ENCODE assay signal across 14 mouse cellular contexts in genomic region chr2:153469764-153470163, GRCm38 (mm10). TPM values are rescaled to one million over a fixed set of nuclear protein-coding genes. Genes with fewer than 3 reads are reported as not detected.
DNase-seq lines count a peak whose midpoint lies in the region; ATAC-seq and TF ChIP-seq lines count a peak whose summit lies in the region.
"Had no signal": no experiment of that assay in that cellular context is flagged by ENCODE, and none has a peak within 500 bp of the region (broad histone marks: within the 10 kb centered on the region; RNA-seq: fewer than 3 reads in every experiment).

No protein-coding gene starts in this region.

- peaks cover 45% of the 10 kb centered on the region for H3K4me1 ChIP-seq in heart, embryonic 12.5 days (replicated peaks)
- peaks cover 6% of the 10 kb centered on the region for H3K4me1 ChIP-seq in lung, embryonic 14.5 days (ENCODE audit: insufficient read depth)
- H3K4me1 ChIP-seq in embryonic facial prominence, embryonic 14.5 days (ENCODE audit: control insufficient read depth, insufficient read depth, low read length), result peaks cover 11% of the 10 kb centered on the region; the same call in 1 of the 2 replicates
- no peaks in the 10 kb centered on the region for H3K4me1 ChIP-seq in midbrain, postnatal 0 days (ENCODE audit: insufficient read depth, low read length)

- 0 out of 2 replicates have a peak, but pooled peaks have one; percentile 54 for ATAC-seq in heart, embryonic 12.5 days (ENCODE audit: insufficient number of reproducible peaks, low FRiP score)
- peak; percentile 62; the same call in 1 of the 2 replicates for ATAC-seq in lung, embryonic 14.5 days (ENCODE audit: insufficient read depth)
- ATAC-seq in embryonic facial prominence, embryonic 14.5 days (ENCODE audit: low read depth), result peak; percentile 53; the same call in 1 of the 2 replicates
- ATAC-seq in midbrain, postnatal 0 days (ENCODE audit: low FRiP score), result 0 out of 2 replicates have a peak, but pooled peaks have one; percentile 35
- no peak for ATAC-seq in activated CD4-positive, CD25-positive, alpha-beta regulatory T cell, adult 4 months

- H3K9ac ChIP-seq in heart, embryonic 12.5 days, result 0 out of 2 replicates have a peak overlapping the region, but pooled peaks have one; percentile 19
- H3K9ac ChIP-seq in lung, embryonic 14.5 days, result no peak overlapping the region
- H3K9ac ChIP-seq in embryonic facial prominence, embryonic 14.5 days (ENCODE audit: low read depth, low read length), result no peak overlapping the region
- H3K9ac ChIP-seq in midbrain, postnatal 0 days (replicated peaks; ENCODE audit: low read length, poor library complexity, severe bottlenecking), result peak overlapping the region; percentile 33
- H3K9ac ChIP-seq: limb, embryonic 13.5 days had no signal

- DNase-seq in heart, postnatal 25 days (ENCODE audit: low spot score), result no peak
- DNase-seq in lung, embryonic 14.5 days, result peak; percentile 21
- DNase-seq in lung, postnatal 14 days, result no peak
- DNase-seq in embryonic facial prominence, embryonic 14.5 days (ENCODE audit: low spot score), result no peak
- DNase-seq in midbrain, postnatal 0 days (ENCODE audit: low spot score), result no peak
- DNase-seq in lung, postnatal 4 days, result no peak
- DNase-seq: cerebellum, postnatal 25 days; right cerebral cortex, postnatal 4 days; thymus, postnatal 14 days had no signal

- intact Hi-C loops in heart, postnatal 25 days (cut with DNase I), result no loop called here

- H3K9me3 ChIP-seq in heart, embryonic 12.5 days (replicated peaks), result no peaks in the 10 kb centered on the region
- H3K9me3 ChIP-seq in lung, embryonic 14.5 days (ENCODE audit: low read depth, low read length), result no peaks in the 10 kb centered on the region
- H3K9me3 ChIP-seq in embryonic facial prominence, embryonic 14.5 days (ENCODE audit: control insufficient read depth, low read length), result no peaks in the 10 kb centered on the region
- no peaks in the 10 kb centered on the region for H3K9me3 ChIP-seq in midbrain, postnatal 0 days (ENCODE audit: low read length)
- H3K9me3 ChIP-seq: limb, embryonic 13.5 days had no signal

- WGBS in heart, embryonic 12.5 days, result 49% methylated on average over 4 of the region's 4 CpGs
- WGBS in lung, embryonic 14.5 days, result 40% methylated on average over 4 of the region's 4 CpGs
- 34% methylated on average over 4 of the region's 4 CpGs for WGBS in embryonic facial prominence, embryonic 14.5 days
- WGBS in midbrain, postnatal 0 days, result 48% methylated on average over 4 of the region's 4 CpGs

- H3K4me3 ChIP-seq in heart, embryonic 12.5 days, result no peak overlapping the region
- H3K4me3 ChIP-seq in lung, embryonic 14.5 days (ENCODE audit: low read depth, low read length), result no peak overlapping the region
- no peak overlapping the region for H3K4me3 ChIP-seq in embryonic facial prominence, embryonic 14.5 days (ENCODE audit: low read depth, low read length)
- no peak overlapping the region for H3K4me3 ChIP-seq in midbrain, postnatal 0 days (ENCODE audit: low read depth, low read length)
- H3K4me3 ChIP-seq: limb, embryonic 13.5 days had no signal

- no peaks in the 10 kb centered on the region for H3K27me3 ChIP-seq in heart, embryonic 12.5 days (replicated peaks)
- no peaks in the 10 kb centered on the region for H3K27me3 ChIP-seq in lung, embryonic 14.5 days (ENCODE audit: insufficient read depth, low read length)
- no peaks in the 10 kb centered on the region for H3K27me3 ChIP-seq in embryonic facial prominence, embryonic 14.5 days (replicated peaks; ENCODE audit: control insufficient read depth, insufficient read depth, low read length)
- no peaks in the 10 kb centered on the region for H3K27me3 ChIP-seq in midbrain, postnatal 0 days (ENCODE audit: insufficient read depth, low read length)
- H3K27me3 ChIP-seq: limb, embryonic 13.5 days had no signal

- H3K27ac ChIP-seq in heart, embryonic 12.5 days (ENCODE audit: poor library complexity, severe bottlenecking), result peak overlapping the region; percentile 15; the same call in 1 of the 2 replicates
- no peak overlapping the region for H3K27ac ChIP-seq in lung, embryonic 14.5 days (ENCODE audit: low read depth)
- no peak overlapping the region for H3K27ac ChIP-seq in embryonic facial prominence, embryonic 14.5 days (replicated peaks; ENCODE audit: low read depth, low read length)
- peak overlapping the region; percentile 12; the same call in 1 of the 2 replicates for H3K27ac ChIP-seq in midbrain, postnatal 0 days (ENCODE audit: low read depth, low read length)
- H3K27ac ChIP-seq: limb, embryonic 13.5 days had no signal

- no peak overlapping the region for H3K4me2 ChIP-seq in heart, embryonic 12.5 days
- no peak overlapping the region for H3K4me2 ChIP-seq in lung, embryonic 14.5 days
- no peak overlapping the region for H3K4me2 ChIP-seq in embryonic facial prominence, embryonic 14.5 days (ENCODE audit: low read depth, low read length)
- no peak overlapping the region for H3K4me2 ChIP-seq in midbrain, postnatal 0 days (ENCODE audit: low read depth, low read length, poor library complexity, severe bottlenecking)
- H3K4me2 ChIP-seq: limb, embryonic 13.5 days had no signal

- H3K36me3 ChIP-seq in heart, embryonic 12.5 days, result 0 out of 2 replicates have a peak, but pooled peaks cover under 1% of the 10 kb centered on the region
- H3K36me3 ChIP-seq in lung, embryonic 14.5 days (ENCODE audit: insufficient read depth), result no peaks in the 10 kb centered on the region
- H3K36me3 ChIP-seq in embryonic facial prominence, embryonic 14.5 days (ENCODE audit: control insufficient read depth, insufficient read depth, low read length), result no peaks in the 10 kb centered on the region
- H3K36me3 ChIP-seq in midbrain, postnatal 0 days (ENCODE audit: insufficient read depth, low read length), result peaks cover 17% of the 10 kb centered on the region
- H3K36me3 ChIP-seq: limb, embryonic 13.5 days had no signal

- no peak for TF ChIP-seq CTCF in lung, embryonic 14.5 days (IDR thresholded peaks at IDR 0.05; ENCODE audit: low read depth)
- TF ChIP-seq CTCF in midbrain, postnatal 0 days (IDR thresholded peaks at IDR 0.05), result no peak

RNA-seq across cellular contexts. Expression of gene 4930404H24Rik, which starts 22.8 kb away (rescaled TPM):
- not detected in 2 replicates for polyA plus RNA-seq in heart, embryonic 12.5 days (2016; fragmentation: Nextera tagmentation; extraction: Ambion mirVana)
- total RNA-seq in heart, postnatal 25 days (2021), result not detected
- polyA plus RNA-seq in lung, embryonic 14.5 days (2014; fragmentation: Nextera tagmentation; extraction: Ambion mirVana), result not detected in 2 replicates
- not detected in 2 replicates for polyA plus RNA-seq in embryonic facial prominence, embryonic 14.5 days (2014; fragmentation: Nextera tagmentation; extraction: Ambion mirVana)
- total RNA-seq in midbrain, postnatal 0 days (2014; rRNA removed), result not detected in 2 replicates
- polyA plus RNA-seq in midbrain, postnatal 0 days (2015; fragmentation: Nextera tagmentation; extraction: Ambion mirVana), result not detected in 2 replicates
- polyA plus RNA-seq in activated CD4-positive, CD25-positive, alpha-beta regulatory T cell, adult 4 months (2017; shearing (Covaris generic)), result not detected
- total RNA-seq: gastrocnemius, adult 18-20 months had no signal
- polyA plus RNA-seq: intestine, embryonic 14.5 days; limb, embryonic 13.5 days had no signal

Comparison
In these comparisons a context has a peak if more than half of its experiments do, and no peak if none do; other contexts are left out.
1. H3K27ac ChIP-seq: peak in heart, embryonic 12.5 days (single experiment) and midbrain, postnatal 0 days (single experiment); none in lung, embryonic 14.5 days (single experiment) and embryonic facial prominence, embryonic 14.5 days (single experiment).
2. H3K9ac ChIP-seq: peak in heart, embryonic 12.5 days (single experiment) and midbrain, postnatal 0 days (single experiment); none in lung, embryonic 14.5 days (single experiment) and embryonic facial prominence, embryonic 14.5 days (single experiment).